Mouse (Mus musculus) thymus, postnatal 4 days (tissue): ENCODE measurements at regions not wholly inside any gene's neighbourhood (a gene's known extent, or its start where the extent isn't known, plus 50 kb on each side); places are given as distances from the start of the nearest gene placed in this dataset.

ENCODE experiments used
- DNase-seq: peaks from one replicate; pipeline ENCODE4 v3.0.0; 2021

DNA sequence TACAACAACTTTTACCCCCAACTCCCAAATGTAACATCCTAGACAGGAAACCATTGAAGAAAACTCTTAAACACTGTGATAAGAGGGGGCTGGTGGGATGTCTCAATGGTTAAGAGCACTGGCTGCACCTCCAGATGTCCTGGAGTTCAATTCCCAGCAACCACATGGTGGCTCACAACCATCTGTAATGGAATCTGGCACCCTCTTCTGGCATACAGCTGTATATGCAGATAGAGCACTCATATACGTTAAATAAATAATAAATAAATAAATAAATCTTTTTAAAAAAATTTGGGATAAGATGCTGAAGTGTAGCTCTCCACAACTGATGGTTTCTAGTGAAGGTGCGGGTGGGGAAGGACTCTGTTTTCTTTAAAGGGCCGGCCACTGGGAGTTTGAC, 69.3 kb downstream of the Kctd15 start:
- no peak for DNase-seq

DNA sequence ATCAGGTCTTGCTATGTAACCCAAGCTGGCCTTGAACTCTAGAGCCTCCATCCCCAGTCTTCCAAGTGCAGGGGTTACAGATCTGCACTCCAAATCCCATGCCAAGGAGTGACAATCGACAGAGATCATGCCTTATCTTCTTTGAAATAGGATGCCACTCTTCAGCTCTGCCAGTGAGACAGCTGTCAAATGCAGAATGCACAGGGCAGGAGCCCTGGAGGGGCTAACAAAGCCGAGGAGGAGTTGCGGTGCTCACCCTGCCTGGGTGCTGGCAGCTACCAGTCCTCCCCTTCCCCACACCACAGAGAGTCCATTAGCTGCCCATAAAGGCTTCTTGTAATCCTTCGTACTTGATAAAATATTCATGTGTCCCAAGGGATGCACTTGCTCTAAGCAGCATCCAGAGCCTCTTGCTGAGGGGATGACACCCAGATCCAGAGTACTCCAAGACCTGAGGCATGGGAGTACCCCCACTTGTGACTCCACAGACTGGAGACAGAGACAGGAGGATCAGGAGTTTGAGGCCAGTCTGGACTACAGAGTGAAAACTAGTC, 71.1 kb downstream of the Kctd15 start:
- no peak for DNase-seq

DNA sequence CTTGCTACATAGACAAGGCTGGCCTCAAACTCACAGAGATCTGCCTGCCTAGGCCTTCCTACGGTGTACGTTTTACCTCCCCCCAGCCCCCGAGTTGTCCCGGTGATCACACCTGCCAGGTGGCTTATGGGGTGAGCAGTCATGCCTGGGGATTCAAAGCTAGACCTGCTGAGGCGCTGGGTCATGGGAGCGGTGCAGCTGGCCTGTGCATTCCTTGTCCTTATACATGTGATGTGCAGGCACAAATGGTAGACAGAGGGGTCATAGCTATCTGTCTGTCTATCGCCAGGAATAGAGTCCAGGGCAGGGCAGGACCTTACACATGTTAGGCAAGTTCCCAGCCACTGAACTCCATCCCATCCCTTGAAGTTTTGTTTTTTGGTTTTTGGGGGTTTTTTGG, 71.7 kb downstream of the Kctd15 start:
- no peak for DNase-seq

DNA sequence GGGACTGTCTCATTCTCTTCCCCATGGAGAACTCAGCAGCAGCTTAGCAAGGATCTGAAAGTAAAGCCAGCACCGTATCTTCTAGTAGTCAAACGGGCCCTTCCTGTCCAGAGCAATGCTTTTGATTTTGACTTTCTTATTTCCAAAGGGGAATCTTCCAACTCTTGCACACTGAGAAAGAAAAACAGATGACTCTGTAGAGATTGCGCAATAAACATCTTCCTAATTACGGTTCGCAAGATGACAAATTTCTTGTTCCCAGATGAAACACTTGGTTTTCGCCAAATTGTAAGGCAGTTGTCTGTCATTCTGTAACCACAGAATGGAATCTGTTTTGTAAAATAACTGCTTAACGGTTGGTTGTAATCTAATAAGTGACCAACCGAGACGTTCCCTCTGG, 75.7 kb downstream of the Kctd15 start:
- no peak for DNase-seq

DNA sequence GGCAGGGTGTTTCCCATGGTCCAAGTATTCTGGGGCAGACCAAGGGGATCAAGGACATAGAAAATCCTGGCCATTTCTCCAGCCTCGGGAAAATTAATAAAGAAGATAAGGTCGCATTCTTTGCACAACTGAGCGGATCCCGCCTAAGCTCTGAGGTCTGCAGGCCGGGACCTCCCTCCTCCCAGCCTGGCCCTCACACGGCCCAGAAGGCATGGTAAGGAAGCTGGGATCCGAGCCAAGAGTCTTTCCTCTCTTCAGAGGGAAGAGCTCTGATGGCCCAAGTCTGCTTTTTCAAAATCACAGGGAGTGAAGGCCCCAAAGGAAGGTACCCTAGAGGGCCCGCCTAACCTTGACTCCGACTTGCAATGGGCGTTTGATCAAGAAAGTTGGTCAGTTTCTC, 85.2 kb downstream of the Kctd15 start:
- DNase-seq: no peak

DNA sequence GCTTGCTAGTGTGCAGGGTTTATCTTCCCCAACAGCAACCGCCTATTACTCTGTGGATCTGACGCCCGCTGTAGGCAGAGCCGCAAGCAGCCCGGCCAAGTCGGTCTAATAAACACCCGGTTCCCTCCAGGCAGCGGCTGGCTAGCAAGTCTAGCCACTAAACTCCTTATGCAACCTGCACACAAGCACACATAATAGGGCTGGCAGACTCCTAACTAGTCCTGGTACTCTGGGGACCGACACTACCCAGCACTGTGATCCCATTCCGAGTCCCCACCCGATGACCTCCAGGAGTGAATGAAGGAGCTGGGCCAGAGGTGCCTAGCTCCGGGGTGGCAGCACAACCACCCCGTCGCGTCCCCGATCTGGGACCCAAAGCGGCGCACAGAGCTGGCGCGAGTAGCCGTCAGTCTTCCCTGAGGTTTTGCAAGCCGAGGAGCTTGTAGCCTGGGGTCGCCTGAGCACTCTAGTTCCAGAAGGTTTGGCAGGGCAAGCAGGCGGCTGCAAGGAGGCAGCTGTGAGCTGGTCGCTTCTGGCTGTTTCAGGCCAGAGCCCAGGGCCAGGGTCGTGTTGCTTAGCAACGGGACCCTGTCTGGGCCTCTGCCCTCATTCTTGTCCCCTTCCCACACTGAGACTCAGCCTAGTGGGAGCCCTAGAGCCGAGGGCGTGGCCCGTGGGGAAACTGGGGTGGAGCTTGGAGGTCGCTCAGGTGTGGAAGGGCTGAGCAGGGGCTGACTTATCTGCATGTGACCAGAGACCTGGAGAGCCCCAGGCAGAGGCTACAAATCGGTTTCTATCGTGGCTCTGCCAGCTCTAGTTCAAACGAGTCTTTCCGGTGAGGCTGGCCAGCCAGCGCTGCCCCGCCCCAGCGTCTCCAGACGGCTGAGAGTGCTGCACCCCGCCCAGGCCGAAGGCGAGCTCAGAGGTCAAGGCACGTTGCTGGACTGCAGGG, 86.1 kb downstream of the Kctd15 start:
- DNase-seq: peak; percentile 8

DNA sequence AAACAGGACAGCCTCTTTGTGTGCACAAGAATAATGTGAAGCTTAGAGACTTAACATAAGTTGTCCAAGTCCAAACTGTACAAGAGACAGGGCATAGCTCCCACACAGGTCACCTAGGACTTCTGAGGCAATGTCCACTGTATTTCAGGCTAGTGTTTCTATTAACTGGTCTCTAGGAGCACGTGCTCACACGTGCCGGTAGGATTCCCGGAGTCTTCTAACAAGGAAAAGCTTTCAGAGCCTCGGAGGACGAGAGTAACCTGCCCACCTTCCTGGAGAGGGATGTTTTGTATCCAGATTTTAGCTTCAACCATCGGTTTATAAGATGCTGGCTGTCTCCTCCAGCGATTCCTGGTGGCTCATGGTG, 86.8 kb downstream of the Kctd15 start:
- no peak for DNase-seq

DNA sequence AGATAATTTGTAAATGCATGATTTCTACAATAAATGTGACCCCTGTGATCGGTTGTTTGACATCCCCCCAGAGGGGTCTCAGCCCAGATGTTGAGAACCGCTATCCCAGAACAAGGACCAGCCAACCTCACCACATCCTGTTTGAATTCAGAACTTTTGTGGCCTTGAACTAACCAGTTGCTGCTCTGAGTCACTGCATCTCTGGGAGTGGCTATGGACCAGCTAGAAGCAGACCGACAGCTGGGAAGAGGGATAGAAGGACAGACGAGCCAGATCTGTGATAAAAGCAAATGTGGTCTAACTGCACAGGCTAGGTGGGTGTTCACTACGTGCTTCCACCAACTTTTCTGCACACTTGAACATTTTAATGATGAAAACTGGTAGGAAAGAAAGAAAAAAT, 89.0 kb downstream of the Kctd15 start:
- DNase-seq: no peak

DNA sequence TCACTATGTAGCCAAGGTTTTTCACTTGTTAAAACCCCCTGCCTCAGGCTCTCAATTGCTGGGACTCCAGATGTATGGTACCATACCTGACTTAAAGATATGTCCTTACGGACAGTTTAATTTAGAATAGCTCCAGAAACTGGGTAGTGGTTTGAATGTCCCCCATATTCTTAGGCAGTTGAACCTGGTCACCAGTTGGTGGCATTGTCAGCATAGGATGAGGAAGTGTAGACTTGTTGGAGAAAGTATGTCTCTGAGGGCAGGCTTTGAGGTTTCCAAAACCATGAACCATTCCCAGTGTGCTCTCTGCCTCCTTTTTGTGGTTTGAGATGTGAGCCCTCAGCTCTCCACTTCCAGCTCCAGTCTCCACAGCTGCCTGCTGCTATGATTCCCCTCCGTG, 94.4 kb downstream of the Kctd15 start:
- no peak for DNase-seq

DNA sequence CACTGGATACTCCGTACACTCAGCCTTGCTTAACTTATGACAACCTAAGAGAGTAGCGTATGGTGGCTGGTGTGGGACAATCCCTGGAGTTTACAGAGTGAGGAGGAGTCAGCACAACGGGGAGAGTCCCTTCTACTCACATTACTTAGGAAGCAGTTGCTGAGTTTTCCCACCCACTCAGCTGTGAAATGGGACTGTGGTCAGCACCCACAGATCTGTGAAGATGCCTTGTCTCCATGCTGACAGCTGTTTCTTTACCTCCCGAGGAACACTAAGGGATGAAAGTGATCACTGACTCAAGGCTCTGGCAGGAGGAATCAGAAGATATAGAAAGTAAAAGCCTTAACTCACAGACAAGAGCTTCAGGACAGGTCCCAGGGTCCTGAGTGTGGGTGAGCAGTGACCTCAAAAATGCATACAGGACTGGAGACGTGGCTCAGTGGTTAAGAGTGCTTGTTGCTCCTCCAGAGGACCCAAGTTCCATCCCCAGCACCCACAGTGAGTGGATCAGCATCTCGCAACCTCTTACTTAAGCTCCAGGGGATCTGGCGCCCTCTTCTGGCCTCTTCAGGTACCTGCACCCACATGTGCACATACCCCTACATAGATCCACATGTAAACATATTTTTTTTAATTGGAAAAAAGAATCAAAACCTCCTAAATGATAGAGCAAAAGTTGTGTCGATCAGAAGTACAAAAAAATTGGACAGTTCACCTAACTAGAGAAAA, 97.8 kb downstream of the Kctd15 start:
- DNase-seq: no peak

DNA sequence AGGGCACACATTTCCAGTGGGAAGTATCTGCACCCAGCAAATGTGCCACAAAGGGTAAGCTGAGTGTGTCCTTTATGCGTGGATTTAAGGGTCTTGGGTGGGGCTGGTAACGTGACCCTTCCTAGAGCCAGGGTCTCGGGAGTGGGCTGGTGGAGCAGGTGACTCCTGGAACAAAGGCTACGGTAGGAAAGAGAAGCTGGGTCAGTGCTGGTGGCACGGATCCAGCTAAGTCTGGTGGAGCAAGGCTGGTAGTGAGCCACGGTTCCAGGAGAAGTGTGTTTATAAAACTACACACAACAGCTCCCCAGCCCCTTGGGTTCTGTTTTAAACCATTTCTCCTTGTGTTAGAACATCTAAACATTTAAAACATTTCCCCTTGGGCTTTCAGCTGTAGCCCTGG, 101.3 kb downstream of the Kctd15 start:
- no peak for DNase-seq

DNA sequence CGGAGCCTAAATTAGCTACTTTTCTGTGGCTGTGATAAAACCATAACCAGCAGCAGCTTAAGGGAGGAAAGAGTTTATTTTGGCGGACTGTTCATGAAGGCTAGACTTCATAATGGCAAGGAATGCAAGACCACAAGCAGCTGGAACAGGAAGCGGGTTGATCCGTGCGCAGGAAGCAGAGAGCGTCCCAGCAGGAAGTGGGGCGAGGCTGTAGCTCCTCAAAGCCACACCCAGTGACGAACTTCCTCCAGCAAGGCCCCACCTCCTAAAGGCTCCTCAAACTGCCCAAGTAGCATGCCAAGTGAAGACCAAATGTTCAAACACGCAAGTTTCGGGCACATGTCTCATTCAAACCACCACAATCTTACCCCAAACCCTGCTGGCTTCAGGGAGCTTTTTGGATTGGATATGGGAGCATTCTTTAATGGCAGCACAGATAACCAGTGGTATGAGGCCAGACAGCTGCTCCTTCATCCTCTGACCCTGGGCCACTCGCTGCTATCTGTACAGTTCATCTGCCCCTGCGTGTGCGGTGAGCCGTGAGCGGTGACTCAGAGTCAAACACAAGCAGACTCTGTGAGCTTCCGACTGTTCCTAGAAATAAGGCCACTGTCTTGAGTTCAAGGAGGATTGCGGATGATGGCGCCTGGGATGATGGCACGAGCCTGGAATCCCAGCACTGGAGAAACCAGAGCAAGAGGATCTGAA, 109.8 kb downstream of the Kctd15 start:
- DNase-seq: no peak

DNA sequence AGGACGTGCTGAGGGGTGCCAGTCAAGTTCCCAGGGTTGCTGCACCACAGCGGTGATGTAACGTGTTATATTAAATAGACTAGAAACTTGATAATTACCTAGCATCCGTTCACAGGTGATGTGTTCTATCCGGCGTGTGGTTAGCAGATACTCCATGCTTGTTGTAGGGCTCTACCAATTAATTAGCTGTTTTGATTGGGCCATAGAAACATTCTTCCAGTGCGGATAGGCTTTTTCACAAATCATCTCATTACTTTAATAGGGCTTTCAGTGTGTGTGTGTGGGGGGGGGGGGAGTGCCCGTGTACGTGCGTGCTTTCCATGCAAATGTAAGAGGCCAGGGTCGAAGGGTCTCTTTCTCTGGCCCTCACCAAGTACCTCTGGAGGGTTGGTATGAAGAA, 110.6 kb downstream of the Kctd15 start:
- no peak for DNase-seq

DNA sequence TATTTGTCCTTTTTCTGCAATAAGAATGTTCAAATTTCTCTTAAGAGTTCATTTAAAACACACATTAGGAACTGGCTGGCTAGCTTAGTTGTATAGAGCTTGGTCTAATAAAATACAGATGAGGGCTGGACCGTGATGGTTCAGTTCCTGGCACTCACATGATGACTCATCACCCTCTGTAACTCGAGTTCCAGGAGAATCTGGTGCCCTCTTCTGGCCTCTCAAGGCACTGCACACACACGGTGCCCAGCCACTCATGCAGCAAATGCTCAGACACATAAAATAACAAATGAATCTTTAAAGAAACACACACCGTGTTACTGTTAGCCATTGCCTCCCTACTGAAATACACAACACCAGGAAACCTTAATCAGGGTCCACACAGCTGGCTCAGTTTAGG, 114.6 kb downstream of the Kctd15 start:
- peak; percentile 10 for DNase-seq

DNA sequence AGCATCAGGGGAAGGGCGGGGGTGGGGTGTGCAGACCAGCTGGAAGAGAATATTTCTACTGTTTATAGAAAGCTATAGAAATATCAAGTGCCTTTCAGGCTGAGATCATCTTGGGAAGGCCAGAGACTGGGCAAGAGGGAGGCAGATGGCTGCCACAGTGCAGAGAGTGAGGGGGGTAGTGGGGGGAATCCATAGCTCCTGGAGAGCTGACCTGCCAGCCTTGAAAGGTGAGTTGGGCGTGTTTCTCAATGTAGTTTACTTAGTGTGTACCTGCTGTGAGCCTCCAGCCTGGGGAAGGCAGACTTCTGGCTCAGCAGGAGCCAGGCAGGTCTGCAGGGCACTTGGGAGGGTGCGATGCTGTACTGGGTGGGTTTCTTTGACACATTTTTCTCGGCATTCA, 115.5 kb downstream of the Kctd15 start:
- no peak for DNase-seq

DNA sequence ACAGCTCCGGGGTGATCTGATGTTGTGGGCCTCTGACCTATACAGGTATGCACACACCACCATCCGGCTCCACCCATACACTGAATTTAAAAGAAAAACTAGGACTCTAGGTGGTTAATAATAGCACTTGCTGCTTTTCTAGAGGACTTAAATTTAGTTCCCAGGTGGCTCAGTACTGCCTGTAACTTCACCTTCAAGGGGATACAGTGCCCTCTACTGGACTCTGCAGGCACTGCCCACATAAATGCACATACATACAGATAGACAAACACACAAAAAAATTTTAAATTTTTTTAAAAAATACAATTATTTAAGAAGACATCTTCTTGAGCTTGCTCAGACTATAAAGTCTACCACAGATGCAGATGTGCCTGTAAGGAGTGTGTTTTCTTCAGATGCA, 116.7 kb downstream of the Kctd15 start:
- no peak for DNase-seq

DNA sequence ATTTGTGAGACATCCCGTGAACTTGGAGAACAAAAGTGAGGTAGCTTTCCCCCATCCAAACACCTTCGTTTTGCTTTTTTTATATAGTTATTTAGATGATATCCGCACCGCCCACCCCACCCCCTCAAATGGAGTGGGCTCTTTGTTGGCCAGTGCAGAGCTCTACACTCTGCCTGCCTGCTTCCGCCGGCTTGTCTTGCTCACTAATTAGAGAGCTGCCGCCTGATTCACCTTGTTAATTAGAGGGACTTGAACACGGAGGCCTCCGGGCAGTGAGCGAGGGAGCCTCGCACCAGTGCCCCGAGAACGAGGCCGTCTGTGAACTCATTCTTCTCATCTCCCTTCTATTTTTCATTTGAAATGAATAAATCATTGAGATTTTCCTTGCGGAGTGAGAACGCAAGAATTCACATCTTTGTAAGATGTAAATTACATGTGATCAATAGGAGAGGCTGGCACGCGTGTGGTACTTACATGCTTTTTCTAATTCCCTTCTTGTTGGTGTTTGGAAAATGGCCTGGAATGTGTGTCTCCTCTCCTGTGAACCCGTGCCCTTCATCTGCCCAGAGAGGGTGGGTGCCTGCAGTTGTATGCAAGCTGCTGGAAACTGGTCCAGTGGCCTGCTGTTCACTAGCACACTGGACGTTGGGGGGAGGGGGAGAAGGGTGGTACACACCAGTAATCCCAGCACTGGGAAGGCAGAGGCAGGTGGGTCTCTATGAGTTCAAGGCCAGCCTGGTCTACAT, 118.0 kb downstream of the Kctd15 start:
- no peak for DNase-seq

DNA sequence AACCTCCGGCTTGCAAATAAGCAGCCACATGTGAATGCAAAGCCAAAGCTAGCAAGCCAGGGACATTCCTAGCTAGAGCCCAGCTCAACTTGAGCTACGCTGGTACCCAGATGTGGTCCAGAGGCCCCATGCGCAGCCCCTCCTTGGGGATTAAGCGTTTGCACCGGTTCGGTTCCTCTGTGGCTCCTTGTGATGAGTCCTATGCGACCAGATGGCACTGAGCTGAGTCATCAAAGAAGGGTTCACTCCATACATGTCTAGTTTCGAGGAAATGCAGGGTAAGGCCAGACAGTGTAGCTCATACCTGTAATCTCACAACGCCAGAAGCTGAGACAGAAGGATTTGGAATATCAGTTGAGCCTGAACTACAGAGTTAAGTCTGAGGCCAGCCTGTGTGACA, 119.4 kb downstream of the Kctd15 start:
- no peak for DNase-seq

DNA sequence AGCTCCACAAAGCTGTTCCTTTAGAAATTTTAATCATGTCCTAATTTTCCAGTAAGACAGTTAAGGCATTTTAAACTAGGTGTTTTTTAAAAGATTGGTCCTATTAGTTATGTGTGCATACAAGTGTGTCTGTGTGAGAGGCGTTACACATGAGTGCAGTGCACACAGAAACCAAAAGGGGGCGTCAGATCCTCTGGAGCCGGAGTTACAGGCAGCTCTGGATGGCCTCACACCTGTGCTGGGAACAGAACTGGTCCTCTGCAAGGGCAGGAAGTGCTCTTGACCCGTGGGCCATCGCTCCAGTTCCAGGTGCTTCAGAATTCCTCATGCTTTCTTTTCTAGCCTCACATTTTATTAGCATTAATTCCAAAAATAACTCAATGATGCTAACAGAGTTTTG, 122.3 kb downstream of the Kctd15 start:
- DNase-seq: no peak

DNA sequence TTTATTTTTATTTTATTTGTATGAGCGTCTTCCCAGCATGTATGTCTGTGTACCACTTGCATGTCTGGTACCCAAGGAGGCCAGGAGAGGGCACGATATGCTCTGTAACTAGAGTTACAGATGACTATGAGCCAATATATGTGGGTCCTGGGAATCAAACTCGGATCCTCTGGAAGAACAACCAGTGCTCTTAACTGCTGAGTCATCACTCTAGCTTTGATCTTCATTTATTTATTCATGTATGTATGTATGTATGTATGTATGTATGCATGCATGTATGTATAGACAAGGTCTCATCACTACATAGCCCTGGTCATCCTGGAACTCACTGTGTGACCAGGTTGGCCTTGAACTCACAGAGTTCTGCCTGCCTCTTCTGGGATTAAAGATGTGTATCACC, 124.9 kb downstream of the Kctd15 start:
- no peak for DNase-seq

DNA sequence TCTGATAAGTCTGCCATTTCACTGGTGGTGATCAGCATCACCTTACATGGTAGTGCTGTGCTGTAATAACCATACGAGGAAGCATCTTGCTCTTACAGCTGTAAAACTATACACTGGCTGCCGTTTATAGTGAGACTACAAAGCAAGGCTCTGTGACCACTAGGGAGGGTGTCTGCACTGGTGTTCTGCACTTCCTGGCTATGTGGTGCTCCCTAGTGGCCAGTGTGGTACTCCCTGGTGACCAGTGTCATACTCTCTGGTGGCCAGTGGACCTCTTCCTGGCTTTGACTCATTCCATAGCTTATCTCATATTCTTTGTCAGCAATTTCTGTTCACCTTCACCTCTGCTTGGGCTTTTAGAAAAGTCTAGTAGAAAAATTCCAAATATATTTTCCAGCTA, 114.7 kb upstream of the Lsm14a start:
- DNase-seq: no peak

DNA sequence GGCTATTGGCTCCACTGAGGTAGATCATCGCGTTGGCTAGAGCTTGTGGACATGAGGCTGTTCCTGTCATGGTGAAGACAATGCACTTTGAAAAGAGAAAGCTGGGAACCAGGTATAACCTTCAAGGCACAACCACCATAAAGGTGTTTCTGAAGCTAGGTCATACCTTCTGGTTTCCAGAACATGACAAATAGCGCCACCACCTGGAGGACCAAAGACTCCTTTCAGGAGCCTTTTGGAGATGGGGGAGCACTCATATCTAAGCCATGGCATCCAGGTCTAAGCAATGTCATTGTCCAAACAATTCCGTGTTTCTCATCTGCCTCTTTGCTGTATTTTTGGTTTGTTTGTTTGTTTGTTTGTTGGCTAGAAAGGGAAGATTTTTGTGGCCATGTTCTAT, 113.7 kb upstream of the Lsm14a start:
- no peak for DNase-seq

DNA sequence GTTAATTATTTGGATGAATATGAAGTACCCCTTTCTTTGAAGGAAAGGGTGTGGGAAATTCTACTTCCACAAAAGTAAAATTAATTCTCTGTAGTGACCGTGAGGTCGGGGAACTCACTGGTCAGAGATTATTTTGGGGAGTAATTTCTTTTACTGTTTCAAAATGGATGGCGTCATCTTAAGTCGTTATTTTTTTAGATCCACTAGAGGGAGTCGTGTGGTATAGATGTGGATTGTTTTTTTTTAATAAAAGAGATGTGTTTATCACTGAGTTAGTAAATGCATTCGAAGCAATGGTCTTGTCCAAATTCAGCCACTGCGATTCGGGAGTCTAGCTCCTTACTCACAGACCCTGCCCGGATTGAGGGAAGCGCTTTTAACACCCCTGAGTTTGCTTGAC, 100.8 kb upstream of the Lsm14a start:
- DNase-seq: no peak
